Mouse (Mus musculus) midbrain, embryonic 15.5 days (tissue): Measurements from ENCODE around the gene Abl2. TPM values are rescaled to one million over a fixed set of nuclear protein-coding genes. Genes with fewer than 3 reads are reported as not detected.
"Not testable (repeated sequence)": the region's sequence is repeated elsewhere in the genome, so short reads cannot be mapped to it uniquely, and the experiment has no call there.

Experiments
- ATAC-seq: fragments of 200-750 bp; cut with Nextera tagmentation; replicated peaks from 2 replicates; pipeline ENCODE4 v1.8.0; 2017; ENCODE audit warnings: moderate TSS enrichment
- H3K27ac ChIP-seq: fragments of 300-500 bp; sonication (generic); 2 replicates; pipeline ENCODE4 v1.5.1; 2015; ENCODE audit warnings: mild to moderate bottlenecking, inconsistent platforms
- H3K27me3 ChIP-seq: fragments of 300-500 bp; sonication (generic); replicated peaks from 2 replicates; pipeline ENCODE4 v1.6.1; 2015; ENCODE audit warnings: inconsistent platforms
- H3K36me3 ChIP-seq: fragments of 300-500 bp; sonication (generic); replicated peaks from 2 replicates; pipeline ENCODE4 v1.6.1; 2015; ENCODE audit warnings: inconsistent platforms
- H3K4me1 ChIP-seq: fragments of 300-500 bp; sonication (generic); 2 replicates; pipeline ENCODE4 v1.6.1; 2015; ENCODE audit warnings: inconsistent platforms
- H3K4me2 ChIP-seq: fragments of 300-500 bp; sonication (generic); 2 replicates; pipeline ENCODE4 v1.6.1; 2015; ENCODE audit warnings: inconsistent platforms, mild to moderate bottlenecking, moderate library complexity
- H3K4me3 ChIP-seq: fragments of 300-500 bp; sonication (generic); 2 replicates; pipeline ENCODE4 v1.5.1; 2015; ENCODE audit warnings: mild to moderate bottlenecking, inconsistent platforms
- H3K9ac ChIP-seq: fragments of 300-500 bp; sonication (generic); 2 replicates; pipeline ENCODE4 v1.6.1; 2015; ENCODE audit warnings: mild to moderate bottlenecking, inconsistent platforms
- H3K9me3 ChIP-seq: fragments of 300-500 bp; sonication (generic); 2 replicates; pipeline ENCODE4 v1.6.1; 2016; ENCODE audit warnings: inconsistent platforms
- WGBS: fragments of 180-500 bp; shearing (Covaris S2); methylation state at CpG from one replicate; pipeline ENCODE4 v1.1.7; 2015; ENCODE audit warnings: mixed read lengths; 5-methylcytosine and 5-hydroxymethylcytosine counted together
- polyA plus RNA-seq: library from polyadenylated mRNA; unstranded; fragments of >200 nt; fragmentation: Nextera tagmentation; extraction: Ambion mirVana; gene quantifications from 2 replicates; pipeline ENCODE4 v1.2.1, GENCODE M21; 2015

Gene Abl2
- polyA plus RNA-seq, 1 experiment from 2014 or later: 6.8 TPM

GRCm38 (mm10) chr1:156644780-156645523, 86.4 kb downstream of the Abl2 start:
- 65% methylated on average over 13 of the region's 13 CpGs for WGBS
- Histone ChIP-seq H3K27ac (no peak overlapping the region), H3K4me2 (no peak overlapping the region), H3K9ac (no peak overlapping the region), H3K4me3 (no peak overlapping the region), H3K36me3 (0 out of 2 replicates have a peak, but pooled peaks cover 8% of the 10 kb centered on the region), H3K4me1 (peaks cover 18% of the 10 kb centered on the region), H3K27me3 (no peaks in the 10 kb centered on the region), H3K9me3 (no peaks in the 10 kb centered on the region)
- no peak for ATAC-seq

- no peak for ATAC-seq
- Histone ChIP-seq H3K4me3 (no peak overlapping the region), H3K4me1 (peaks cover 18% of the 10 kb centered on the region), H3K27ac (no peak overlapping the region), H3K36me3 (0 out of 2 replicates have a peak, but pooled peaks cover 8% of the 10 kb centered on the region), H3K4me2 (no peak overlapping the region), H3K27me3 (no peaks in the 10 kb centered on the region), H3K9ac (no peak overlapping the region), H3K9me3 (no peaks in the 10 kb centered on the region)
- WGBS: 81% methylated on average over 4 of the region's 4 CpGs
Observed at GRCm38 (mm10) chr1:156645971-156646370, 87.4 kb downstream of the Abl2 start.

GRCm38 (mm10) chr1:156648705-156649104, 90.1 kb downstream of the Abl2 start:
- no peak overlapping the region for H3K4me2 ChIP-seq
- H3K27me3 ChIP-seq: no peaks in the 10 kb centered on the region
- no peak overlapping the region for H3K27ac ChIP-seq
- no peaks in the 10 kb centered on the region for H3K9me3 ChIP-seq
- no peak overlapping the region for H3K4me3 ChIP-seq
- ATAC-seq: no peak
- H3K36me3 ChIP-seq: no peaks in the 10 kb centered on the region
- no peak overlapping the region for H3K9ac ChIP-seq
- WGBS: 27% methylated on average over 2 of the region's 2 CpGs
- peaks cover 13% of the 10 kb centered on the region for H3K4me1 ChIP-seq

- Histone ChIP-seq H3K4me2 (no peak overlapping the region), H3K36me3 (no peaks in the 10 kb centered on the region), H3K9ac (no peak overlapping the region), H3K27ac (no peak overlapping the region), H3K27me3 (no peaks in the 10 kb centered on the region), H3K9me3 (no peaks in the 10 kb centered on the region), H3K4me1 (no peaks in the 10 kb centered on the region), H3K4me3 (no peak overlapping the region)
- ATAC-seq: no peak
- WGBS: 79% methylated on average over 9 of the region's 9 CpGs
Observed at GRCm38 (mm10) chr1:156650631-156651030, 92.0 kb downstream of the Abl2 start.

- ATAC-seq: no peak
- H3K9ac ChIP-seq: no peak overlapping the region
- no peak overlapping the region for H3K4me2 ChIP-seq
- H3K4me1 ChIP-seq: no peaks in the 10 kb centered on the region
- no peak overlapping the region for H3K27ac ChIP-seq
- H3K9me3 ChIP-seq: no peaks in the 10 kb centered on the region
- no peaks in the 10 kb centered on the region for H3K36me3 ChIP-seq
- no peaks in the 10 kb centered on the region for H3K27me3 ChIP-seq
- H3K4me3 ChIP-seq: no peak overlapping the region
- 70% methylated on average over 6 of the region's 6 CpGs for WGBS
Observed at GRCm38 (mm10) chr1:156652189-156652822, 93.7 kb downstream of the Abl2 start.

GRCm38 (mm10) chr1:156654735-156655530, 96.3 kb downstream of the Abl2 start:
- no peak for ATAC-seq
- Histone ChIP-seq H3K9me3 (no peaks in the 10 kb centered on the region), H3K4me3 (no peak overlapping the region), H3K9ac (no peak overlapping the region), H3K27me3 (no peaks in the 10 kb centered on the region), H3K27ac (no peak overlapping the region), H3K4me1 (no peaks in the 10 kb centered on the region), H3K36me3 (no peaks in the 10 kb centered on the region), H3K4me2 (no peak overlapping the region)
- WGBS: 84% methylated on average over 13 of the region's 13 CpGs

- Histone ChIP-seq H3K27me3 (no peaks in the 10 kb centered on the region), H3K9me3 (no peaks in the 10 kb centered on the region), H3K9ac (no peak overlapping the region), H3K27ac (no peak overlapping the region), H3K36me3 (no peaks in the 10 kb centered on the region), H3K4me2 (no peak overlapping the region), H3K4me3 (no peak overlapping the region), H3K4me1 (no peaks in the 10 kb centered on the region)
- no peak for ATAC-seq
- WGBS: 90% methylated on average over 4 of the region's 4 CpGs
Observed at GRCm38 (mm10) chr1:156657523-156657922, 98.9 kb downstream of the Abl2 start.

GRCm38 (mm10) chr1:156658676-156659075, 100.1 kb downstream of the Abl2 start:
- Histone ChIP-seq H3K36me3 (no peaks in the 10 kb centered on the region), H3K4me2 (no peak overlapping the region), H3K9ac (no peak overlapping the region), H3K9me3 (no peaks in the 10 kb centered on the region), H3K27ac (no peak overlapping the region), H3K4me3 (no peak overlapping the region), H3K4me1 (no peaks in the 10 kb centered on the region), H3K27me3 (no peaks in the 10 kb centered on the region)
- WGBS: 92% methylated on average over 5 of the region's 5 CpGs
- no peak for ATAC-seq

- Histone ChIP-seq H3K9ac (no peak overlapping the region), H3K27me3 (no peaks in the 10 kb centered on the region), H3K27ac (no peak overlapping the region), H3K4me1 (no peaks in the 10 kb centered on the region), H3K4me2 (no peak overlapping the region), H3K9me3 (no peaks in the 10 kb centered on the region), H3K4me3 (no peak overlapping the region), H3K36me3 (no peaks in the 10 kb centered on the region)
- WGBS: 86% methylated on average over 13 of the region's 13 CpGs
- no peak for ATAC-seq
Observed at GRCm38 (mm10) chr1:156659906-156660659, 101.5 kb downstream of the Abl2 start.

- ATAC-seq, H3K4me2 ChIP-seq, H3K27me3 ChIP-seq, H3K9ac ChIP-seq, H3K4me1 ChIP-seq, H3K36me3 ChIP-seq, H3K27ac ChIP-seq, H3K4me3 ChIP-seq, H3K9me3 ChIP-seq: not testable (repeated sequence)
- WGBS: 73% methylated on average over 21 of the region's 21 CpGs
Observed at GRCm38 (mm10) chr1:156660660-156661236, 102.2 kb downstream of the Abl2 start.

GRCm38 (mm10) chr1:156665777-156666176, 107.2 kb downstream of the Abl2 start:
- H3K4me3 ChIP-seq: no peak overlapping the region
- H3K9ac ChIP-seq: no peak overlapping the region
- no peak overlapping the region for H3K4me2 ChIP-seq
- ATAC-seq: no peak
- no peaks in the 10 kb centered on the region for H3K4me1 ChIP-seq
- H3K9me3 ChIP-seq: no peaks in the 10 kb centered on the region
- H3K36me3 ChIP-seq: no peaks in the 10 kb centered on the region
- no peaks in the 10 kb centered on the region for H3K27me3 ChIP-seq
- 89% methylated on average over 8 of the region's 8 CpGs for WGBS
- no peak overlapping the region for H3K27ac ChIP-seq
